Mouse (Mus musculus) ES-E14 (cell line): ENCODE measurements around the gene Senp8.

Experiments used
- CHD2 ChIP-seq: IDR thresholded peaks from 2 replicates; pipeline ENCODE4 v1.6.1; 2014; ENCODE audit warnings: mild to moderate bottlenecking, low read depth, low read length, inconsistent platforms
- ZC3H11A ChIP-seq: IDR thresholded peaks from 2 replicates; pipeline ENCODE4 v1.6.1; 2012; ENCODE audit warnings: low read depth, mild to moderate bottlenecking, inconsistent platforms, low read length, borderline replicate concordance

- TF ChIP-seq CHD2 (no peak), ZC3H11A (no peak)
These were observed 22.8 kb downstream of the Senp8 start for GRCm38 (mm10) chr9:59727569-59728286.
